14 mouse cellular contexts compared by ENCODE assay signal in genomic region chr2:104120312-104120711, GRCm38 (mm10). TPM values are rescaled to one million over a fixed set of nuclear protein-coding genes. Genes with fewer than 3 reads are reported as not detected.
DNase-seq lines count a peak whose midpoint lies in the region; ATAC-seq and TF ChIP-seq lines count a peak whose summit lies in the region.
"Had no signal": no experiment of that assay in that cellular context is flagged by ENCODE, and none has a peak within 500 bp of the region (broad histone marks: within the 10 kb centered on the region; RNA-seq: fewer than 3 reads in every experiment).

No protein-coding gene starts in this region.

- no peaks in the 10 kb centered on the region for H3K79me2 ChIP-seq in heart, adult 2 months (replicated peaks; ENCODE audit: control insufficient read depth, insufficient read depth, low read length)

- no peak overlapping the region for H3K4me2 ChIP-seq in midbrain, postnatal 0 days (ENCODE audit: low read depth, low read length, poor library complexity, severe bottlenecking)
- H3K4me2 ChIP-seq in midbrain, embryonic 14.5 days (ENCODE audit: low read length): no peak overlapping the region
- no peak overlapping the region for H3K4me2 ChIP-seq in intestine, embryonic 14.5 days (ENCODE audit: low read length)
- no peak overlapping the region for H3K4me2 ChIP-seq in stomach, postnatal 0 days (replicated peaks; ENCODE audit: low read depth)
- H3K4me2 ChIP-seq: hindbrain, embryonic 15.5 days; limb, embryonic 15.5 days had no signal

- H3K9me3 ChIP-seq in midbrain, postnatal 0 days (ENCODE audit: low read length): no peaks in the 10 kb centered on the region
- no peaks in the 10 kb centered on the region for H3K9me3 ChIP-seq in midbrain, embryonic 14.5 days (ENCODE audit: control insufficient read depth, low read length)
- H3K9me3 ChIP-seq in intestine, embryonic 14.5 days (ENCODE audit: control insufficient read depth, low read length): no peaks in the 10 kb centered on the region
- H3K9me3 ChIP-seq in stomach, postnatal 0 days (ENCODE audit: control insufficient read depth, low read length): no peaks in the 10 kb centered on the region
- H3K9me3 ChIP-seq: hindbrain, embryonic 15.5 days; limb, embryonic 15.5 days; megakaryocyte, embryonic 14.5 days had no signal

- DNase-seq in heart, adult 2 months: peak; percentile 24 to 34
- DNase-seq in heart, adult 11 months: no peak
- no peak for DNase-seq in midbrain, postnatal 0 days (ENCODE audit: low spot score)
- no peak for DNase-seq in midbrain, embryonic 14.5 days
- no peak for DNase-seq in intestine, embryonic 14.5 days (ENCODE audit: low spot score)
- no peak for DNase-seq in stomach, postnatal 0 days (ENCODE audit: low spot score)
- no peak for DNase-seq in thymus, postnatal 25 days
- DNase-seq in adrenal gland, postnatal 4 days (ENCODE audit: low spot score in 2 of 2): no peak
- DNase-seq: kidney, postnatal 14 days had no signal

- peaks cover 6% of the 10 kb centered on the region; the same call in 1 of the 2 replicates for H3K36me3 ChIP-seq in heart, adult 2 months (ENCODE audit: control insufficient read depth, insufficient read depth, low read length)
- no peaks in the 10 kb centered on the region for H3K36me3 ChIP-seq in midbrain, postnatal 0 days (ENCODE audit: insufficient read depth, low read length)
- no peaks in the 10 kb centered on the region for H3K36me3 ChIP-seq in midbrain, embryonic 14.5 days (ENCODE audit: control insufficient read depth, insufficient read depth, low read length)
- H3K36me3 ChIP-seq in intestine, embryonic 14.5 days (ENCODE audit: control insufficient read depth, insufficient read depth, low read length): no peaks in the 10 kb centered on the region
- H3K36me3 ChIP-seq in stomach, postnatal 0 days (ENCODE audit: control insufficient read depth, insufficient read depth, low read length): no peaks in the 10 kb centered on the region; the same call in 1 of the 2 replicates
- H3K36me3 ChIP-seq: hindbrain, embryonic 15.5 days; limb, embryonic 15.5 days had no signal

- TF ChIP-seq EP300 in heart, adult 2 months (IDR thresholded peaks at IDR 0.05; ENCODE audit: insufficient read depth, low read depth, low read length): 0 out of 2 replicates have a peak, but pooled peaks have one; percentile 39
- TF ChIP-seq EP300 in stomach, postnatal 0 days (optimal IDR thresholded peaks at IDR 0.05): no peak

- TF ChIP-seq CTCF in heart, adult 2 months (IDR thresholded peaks at IDR 0.05): peak; percentile 43
- TF ChIP-seq CTCF in midbrain, postnatal 0 days (IDR thresholded peaks at IDR 0.05): peak; percentile 34
- TF ChIP-seq CTCF in stomach, postnatal 0 days (IDR thresholded peaks at IDR 0.05; ENCODE audit: low read depth): peak; percentile 58

- peak overlapping the region; percentile 2; the same call in 1 of the 2 replicates for H3K9ac ChIP-seq in heart, adult 2 months (ENCODE audit: low read depth, low read length)
- no peak overlapping the region for H3K9ac ChIP-seq in midbrain, postnatal 0 days (replicated peaks; ENCODE audit: low read length, poor library complexity, severe bottlenecking)
- H3K9ac ChIP-seq in midbrain, embryonic 14.5 days (replicated peaks; ENCODE audit: low read length): no peak overlapping the region
- no peak overlapping the region for H3K9ac ChIP-seq in intestine, embryonic 14.5 days (ENCODE audit: low read length)
- no peak overlapping the region for H3K9ac ChIP-seq in stomach, postnatal 0 days (ENCODE audit: low read length)
- H3K9ac ChIP-seq: hindbrain, embryonic 15.5 days; limb, embryonic 15.5 days had no signal

- ATAC-seq in midbrain, postnatal 0 days (ENCODE audit: low FRiP score): no peak
- no peak for ATAC-seq in midbrain, embryonic 14.5 days (ENCODE audit: low FRiP score, low TSS enrichment)
- no peak for ATAC-seq in intestine, embryonic 14.5 days (replicated peaks; ENCODE audit: low FRiP score, low TSS enrichment, low read depth)
- ATAC-seq in stomach, postnatal 0 days (ENCODE audit: low FRiP score, low TSS enrichment): no peak

- no peak overlapping the region for H3K4me3 ChIP-seq in heart, adult 2 months
- H3K4me3 ChIP-seq in midbrain, postnatal 0 days (ENCODE audit: low read depth, low read length): no peak overlapping the region
- H3K4me3 ChIP-seq in midbrain, embryonic 14.5 days (replicated peaks; ENCODE audit: low read depth, low read length): no peak overlapping the region
- no peak overlapping the region for H3K4me3 ChIP-seq in intestine, embryonic 14.5 days (ENCODE audit: low read depth, low read length)
- H3K4me3 ChIP-seq in stomach, postnatal 0 days (ENCODE audit: low read depth, low read length): no peak overlapping the region
- H3K4me3 ChIP-seq: hindbrain, embryonic 15.5 days; limb, embryonic 15.5 days; megakaryocyte, embryonic 14.5 days had no signal

- no peaks in the 10 kb centered on the region for H3K27me3 ChIP-seq in heart, adult 2 months (ENCODE audit: control insufficient read depth, insufficient read depth, low read length)
- H3K27me3 ChIP-seq in midbrain, postnatal 0 days (ENCODE audit: insufficient read depth, low read length): no peaks in the 10 kb centered on the region
- H3K27me3 ChIP-seq in midbrain, embryonic 14.5 days (ENCODE audit: control insufficient read depth, insufficient read depth, low read length): 0 out of 2 replicates have a peak, but pooled peaks cover 5% of the 10 kb centered on the region
- H3K27me3 ChIP-seq in intestine, embryonic 14.5 days (replicated peaks; ENCODE audit: control insufficient read depth, insufficient read depth, low read length): 0 out of 2 replicates have a peak, but pooled peaks cover 4% of the 10 kb centered on the region
- no peaks in the 10 kb centered on the region for H3K27me3 ChIP-seq in stomach, postnatal 0 days (ENCODE audit: control insufficient read depth, insufficient read depth, low read length)

- intact Hi-C loops in heart, adult 2 months (cut with DNase I): loop anchor here (10.0 kb wide), 1 partner anchor 86 kb away; no protein-coding TSS in a partner anchor

- no peak for TF ChIP-seq POLR2A in heart, adult 2 months (IDR thresholded peaks at IDR 0.05; ENCODE audit: insufficient read depth, low read depth, low read length)

- H3K4me1 ChIP-seq in heart, adult 2 months (ENCODE audit: control insufficient read depth, insufficient read depth, low read length): peaks cover 7% of the 10 kb centered on the region
- H3K4me1 ChIP-seq in midbrain, postnatal 0 days (ENCODE audit: insufficient read depth, low read length): no peaks in the 10 kb centered on the region
- H3K4me1 ChIP-seq in midbrain, embryonic 14.5 days (ENCODE audit: control insufficient read depth, insufficient read depth, low read length): no peaks in the 10 kb centered on the region
- peaks cover 21% of the 10 kb centered on the region for H3K4me1 ChIP-seq in intestine, embryonic 14.5 days (replicated peaks; ENCODE audit: control insufficient read depth, insufficient read depth, low read length)
- no peaks in the 10 kb centered on the region for H3K4me1 ChIP-seq in stomach, postnatal 0 days (replicated peaks; ENCODE audit: control insufficient read depth, insufficient read depth)

- 39% methylated on average over 6 of the region's 6 CpGs for WGBS in heart, adult 2 months
- 63% methylated on average over 6 of the region's 6 CpGs for WGBS in midbrain, postnatal 0 days
- 64% methylated on average over 6 of the region's 6 CpGs for WGBS in midbrain, embryonic 14.5 days
- WGBS in intestine, embryonic 14.5 days: 40% methylated on average over 6 of the region's 6 CpGs
- 53% methylated on average over 6 of the region's 6 CpGs for WGBS in stomach, postnatal 0 days

- peak overlapping the region; percentile 82 for H3K27ac ChIP-seq in heart, adult 2 months
- H3K27ac ChIP-seq in midbrain, postnatal 0 days (ENCODE audit: low read depth, low read length): no peak overlapping the region
- no peak overlapping the region for H3K27ac ChIP-seq in midbrain, embryonic 14.5 days (replicated peaks; ENCODE audit: low read depth, low read length)
- H3K27ac ChIP-seq in intestine, embryonic 14.5 days (ENCODE audit: low read depth): peak overlapping the region; percentile 48; the same call in 1 of the 2 replicates
- H3K27ac ChIP-seq in stomach, postnatal 0 days (replicated peaks): peak overlapping the region; percentile 81
- H3K27ac ChIP-seq: hindbrain, embryonic 15.5 days; limb, embryonic 15.5 days had no signal

RNA-seq across cellular contexts. Expression of gene A930018P22Rik, which starts 2.3 kb away (rescaled TPM):
- under 1 TPM; 0.48 to 0.63 TPM for total RNA-seq in heart, adult 2 months (2021)
- polyA plus RNA-seq in heart, adult 2 months (2012; rRNA removed): not detected in 2 replicates
- total RNA-seq in midbrain, postnatal 0 days (2014; rRNA removed): not detected in 2 replicates
- polyA plus RNA-seq in midbrain, postnatal 0 days (2015; fragmentation: Nextera tagmentation; extraction: Ambion mirVana): 0.26 TPM in 1 of 2 replicates, not detected in the other
- polyA plus RNA-seq in midbrain, embryonic 14.5 days (2014; fragmentation: Nextera tagmentation; extraction: Ambion mirVana): not detected in 2 replicates
- not detected in 2 replicates for polyA plus RNA-seq in intestine, embryonic 14.5 days (2014; fragmentation: Nextera tagmentation; extraction: Ambion mirVana)
- 0.47 and 0.53 TPM in 2 replicates for polyA plus RNA-seq in stomach, postnatal 0 days (2015; fragmentation: Nextera tagmentation; extraction: Ambion mirVana)
- 1 to 10 TPM in 1 of 2 experiments, under 1 TPM in 1; 0.76 to 1.2 TPM for total RNA-seq in adrenal gland, postnatal 4 days (2021)
- total RNA-seq: left cerebral cortex, adult 18-20 months had no signal
- polyA plus RNA-seq: embryonic facial prominence, embryonic 14.5 days; hindbrain, embryonic 15.5 days; limb, embryonic 15.5 days had no signal

RNA-seq across cellular contexts. Expression of gene Cd59a, which starts 24.7 kb away (rescaled TPM):
- total RNA-seq in heart, adult 2 months (2021): 10 to 100 TPM; 48.9 to 53.9 TPM
- polyA plus RNA-seq in heart, adult 2 months (2012; rRNA removed): 40.1 and 97.1 TPM in 2 replicates
- 3.2 and 5.7 TPM in 2 replicates for total RNA-seq in midbrain, postnatal 0 days (2014; rRNA removed)
- polyA plus RNA-seq in midbrain, postnatal 0 days (2015; fragmentation: Nextera tagmentation; extraction: Ambion mirVana): 13.1 and 14.6 TPM in 2 replicates
- polyA plus RNA-seq in midbrain, embryonic 14.5 days (2014; fragmentation: Nextera tagmentation; extraction: Ambion mirVana): 9.8 and 11.2 TPM in 2 replicates
- polyA plus RNA-seq in intestine, embryonic 14.5 days (2014; fragmentation: Nextera tagmentation; extraction: Ambion mirVana): 27.1 and 28.9 TPM in 2 replicates
- 58.4 and 59.6 TPM in 2 replicates for polyA plus RNA-seq in stomach, postnatal 0 days (2015; fragmentation: Nextera tagmentation; extraction: Ambion mirVana)
- 10 to 100 TPM; 26.6 to 28.4 TPM for total RNA-seq in adrenal gland, postnatal 4 days (2021)

RNA-seq across cellular contexts. Expression of gene Cd59b, which starts 50.7 kb away (rescaled TPM):
- 1 to 10 TPM; 3.1 to 3.3 TPM for total RNA-seq in heart, adult 2 months (2021)
- polyA plus RNA-seq in heart, adult 2 months (2012; rRNA removed): 6.9 and 19.4 TPM in 2 replicates
- total RNA-seq in midbrain, postnatal 0 days (2014; rRNA removed): 1.5 TPM in 1 of 2 replicates, not detected in the other
- 1.5 and 2.4 TPM in 2 replicates for polyA plus RNA-seq in midbrain, postnatal 0 days (2015; fragmentation: Nextera tagmentation; extraction: Ambion mirVana)
- polyA plus RNA-seq in midbrain, embryonic 14.5 days (2014; fragmentation: Nextera tagmentation; extraction: Ambion mirVana): 0.75 and 1.4 TPM in 2 replicates
- 3.8 and 5.1 TPM in 2 replicates for polyA plus RNA-seq in intestine, embryonic 14.5 days (2014; fragmentation: Nextera tagmentation; extraction: Ambion mirVana)
- polyA plus RNA-seq in stomach, postnatal 0 days (2015; fragmentation: Nextera tagmentation; extraction: Ambion mirVana): 5.5 and 6.4 TPM in 2 replicates
- total RNA-seq in adrenal gland, postnatal 4 days (2021): 1 to 10 TPM; 1.9 to 3.1 TPM

RNA-seq across cellular contexts. Expression of gene Gm10799, which starts 52.0 kb away (rescaled TPM):
- total RNA-seq in heart, adult 2 months (2021): not detected
- not detected in 2 replicates for polyA plus RNA-seq in heart, adult 2 months (2012; rRNA removed)
- total RNA-seq in midbrain, postnatal 0 days (2014; rRNA removed): not detected in 2 replicates
- polyA plus RNA-seq in midbrain, postnatal 0 days (2015; fragmentation: Nextera tagmentation; extraction: Ambion mirVana): not detected in 2 replicates
- polyA plus RNA-seq in midbrain, embryonic 14.5 days (2014; fragmentation: Nextera tagmentation; extraction: Ambion mirVana): not detected in 2 replicates
- not detected in 2 replicates for polyA plus RNA-seq in intestine, embryonic 14.5 days (2014; fragmentation: Nextera tagmentation; extraction: Ambion mirVana)
- not detected in 2 replicates for polyA plus RNA-seq in stomach, postnatal 0 days (2015; fragmentation: Nextera tagmentation; extraction: Ambion mirVana)
- not detected for total RNA-seq in adrenal gland, postnatal 4 days (2021)
- total RNA-seq: left cerebral cortex, adult 18-20 months had no signal
- polyA plus RNA-seq: embryonic facial prominence, embryonic 14.5 days; hindbrain, embryonic 15.5 days; limb, embryonic 15.5 days had no signal

RNA-seq across cellular contexts. Expression of gene Gm10912, which starts 54.7 kb away (rescaled TPM):
- total RNA-seq in heart, adult 2 months (2021): under 1 TPM; 0.14 to 0.31 TPM
- polyA plus RNA-seq in heart, adult 2 months (2012; rRNA removed): 0.15 and 0.20 TPM in 2 replicates
- total RNA-seq in midbrain, postnatal 0 days (2014; rRNA removed): 0.19 TPM in 1 of 2 replicates, not detected in the other
- not detected in 2 replicates for polyA plus RNA-seq in midbrain, postnatal 0 days (2015; fragmentation: Nextera tagmentation; extraction: Ambion mirVana)
- not detected in 2 replicates for polyA plus RNA-seq in midbrain, embryonic 14.5 days (2014; fragmentation: Nextera tagmentation; extraction: Ambion mirVana)
- polyA plus RNA-seq in intestine, embryonic 14.5 days (2014; fragmentation: Nextera tagmentation; extraction: Ambion mirVana): 0.11 TPM in 1 of 2 replicates, not detected in the other
- polyA plus RNA-seq in stomach, postnatal 0 days (2015; fragmentation: Nextera tagmentation; extraction: Ambion mirVana): not detected in 2 replicates
- under 1 TPM; 0.22 to 0.31 TPM for total RNA-seq in adrenal gland, postnatal 4 days (2021)
- polyA plus RNA-seq: embryonic facial prominence, embryonic 14.5 days; hindbrain, embryonic 15.5 days had no signal

Comparison
In these comparisons a context has a peak if more than half of its experiments do, and no peak if none do; other contexts are left out.
1. DNase-seq: peak in heart, adult 2 months (2 of 2); none in heart, adult 11 months (single experiment), midbrain, postnatal 0 days (single experiment), midbrain, embryonic 14.5 days (single experiment), intestine, embryonic 14.5 days (single experiment), stomach, postnatal 0 days (single experiment), thymus, postnatal 25 days (single experiment) and adrenal gland, postnatal 4 days (0 of 2).
2. H3K27ac ChIP-seq: peak in heart, adult 2 months (single experiment), intestine, embryonic 14.5 days (single experiment) and stomach, postnatal 0 days (single experiment); none in midbrain, postnatal 0 days (single experiment) and midbrain, embryonic 14.5 days (single experiment).
3. Peak in every context shown above with its lines, with median percentiles within 50 percentile points of each other: CTCF ChIP-seq.